Mouse (Mus musculus): ENCODE measurements at regions not wholly inside any gene's neighbourhood (a gene's known extent, or its start where the extent isn't known, plus 50 kb on each side); places are given as distances from the start of the nearest gene placed in this dataset.

GRCm38 (mm10) chr12:79942563-79943131 is 170.2 kb downstream of the Zfp36l1 start:
- no peak for DNase-seq (ENCODE audit: low spot score)

GRCm38 (mm10) chr12:79941828-79942227 is 171.0 kb downstream of the Zfp36l1 start:
- DNase-seq (ENCODE audit: low spot score): no peak

DNA sequence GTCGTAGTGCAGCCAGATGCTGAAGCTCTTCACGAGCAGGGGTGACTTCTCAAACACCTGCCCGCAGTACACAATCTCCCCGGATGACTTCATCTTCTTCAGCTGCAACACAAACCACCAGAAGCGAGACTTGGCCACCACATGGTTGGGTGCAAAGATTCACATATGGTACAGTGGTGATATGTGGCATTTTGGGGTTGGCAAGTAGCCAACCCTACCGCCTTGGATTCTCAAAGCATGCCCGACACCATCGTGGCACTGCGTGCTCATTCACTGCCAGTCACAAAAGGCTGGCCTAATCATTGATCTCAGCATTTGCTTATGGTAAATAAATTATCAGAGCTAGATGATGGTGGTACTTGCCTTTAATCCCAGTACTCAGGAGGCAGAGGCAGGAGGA is 173.4 kb downstream of the Zfp36l1 start:
- DNase-seq (ENCODE audit: low spot score): no peak

GRCm38 (mm10) chr12:79937876-79938275 is 174.9 kb downstream of the Zfp36l1 start:
- DNase-seq (ENCODE audit: low spot score): no peak

DNA sequence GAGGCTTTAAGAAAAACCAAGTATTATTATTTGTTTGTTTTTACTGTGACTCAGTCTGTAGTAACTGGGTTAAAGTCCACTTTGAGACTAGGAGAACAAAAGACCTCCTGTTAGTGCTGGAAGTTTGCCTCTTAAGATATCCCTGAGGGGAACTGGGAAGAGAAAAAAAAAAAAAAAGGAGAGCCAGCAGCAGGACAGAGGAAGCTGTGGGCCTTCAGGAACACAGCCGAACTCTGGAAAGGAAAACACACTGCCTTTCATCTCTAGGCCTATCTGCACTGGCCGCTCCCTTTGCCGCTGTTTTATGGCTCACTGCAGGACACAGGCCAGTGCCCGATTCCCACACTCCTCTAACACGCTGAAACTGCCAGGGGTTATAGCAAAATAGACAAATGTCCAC is 176.1 kb downstream of the Zfp36l1 start:
- DNase-seq (ENCODE audit: low spot score): no peak

DNA sequence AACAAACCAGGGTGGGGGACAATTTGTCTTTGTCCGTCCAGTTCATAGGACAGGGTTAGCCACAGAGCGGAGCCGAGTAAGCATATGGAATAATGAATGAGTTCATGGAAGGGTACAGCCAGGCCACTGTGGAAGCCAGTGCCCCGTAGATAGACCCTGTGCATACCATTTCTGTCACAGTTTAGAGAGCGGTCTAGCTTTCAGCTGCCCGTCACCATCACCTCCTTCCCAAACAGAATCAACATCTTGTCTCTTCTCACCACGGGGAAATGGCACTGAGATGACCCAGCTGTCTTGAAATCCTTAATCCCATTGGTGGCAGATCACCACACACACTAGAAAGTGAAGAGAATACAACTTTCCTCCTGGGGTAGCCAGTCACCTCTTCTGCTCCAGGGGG is 178.7 kb downstream of the Zfp36l1 start:
- DNase-seq (ENCODE audit: low spot score): no peak

- DNase-seq (ENCODE audit: low spot score): no peak
Observed at GRCm38 (mm10) chr12:79932905-79933304, 179.9 kb downstream of the Zfp36l1 start.

DNA sequence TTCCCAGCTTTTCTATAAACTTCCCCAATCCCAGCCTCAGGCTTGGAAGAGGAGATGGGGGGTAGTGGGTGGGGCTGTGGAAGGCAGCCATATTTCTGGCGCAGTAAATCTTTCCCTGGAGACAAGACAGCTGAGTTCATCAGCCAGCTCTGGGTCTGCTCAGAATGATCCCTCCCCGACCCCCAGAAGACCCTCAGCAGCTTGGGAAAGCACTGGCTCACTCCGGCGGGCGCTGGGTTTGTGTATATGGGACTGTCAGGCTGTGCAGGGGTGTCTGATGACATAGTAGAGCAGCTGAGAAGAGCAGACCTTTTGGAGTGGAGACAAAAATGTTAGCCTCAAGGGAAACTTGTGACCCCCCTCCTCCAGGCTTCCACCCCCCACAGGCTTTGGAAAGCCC is 181.4 kb downstream of the Zfp36l1 start:
- DNase-seq (ENCODE audit: low spot score): no peak

- no peak for DNase-seq (ENCODE audit: low spot score)
Observed at GRCm38 (mm10) chr12:79929846-79930245, 183.0 kb downstream of the Zfp36l1 start.

GRCm38 (mm10) chr12:79928739-79929380 is 184.0 kb downstream of the Zfp36l1 start:
- no peak for DNase-seq (ENCODE audit: low spot score)

DNA sequence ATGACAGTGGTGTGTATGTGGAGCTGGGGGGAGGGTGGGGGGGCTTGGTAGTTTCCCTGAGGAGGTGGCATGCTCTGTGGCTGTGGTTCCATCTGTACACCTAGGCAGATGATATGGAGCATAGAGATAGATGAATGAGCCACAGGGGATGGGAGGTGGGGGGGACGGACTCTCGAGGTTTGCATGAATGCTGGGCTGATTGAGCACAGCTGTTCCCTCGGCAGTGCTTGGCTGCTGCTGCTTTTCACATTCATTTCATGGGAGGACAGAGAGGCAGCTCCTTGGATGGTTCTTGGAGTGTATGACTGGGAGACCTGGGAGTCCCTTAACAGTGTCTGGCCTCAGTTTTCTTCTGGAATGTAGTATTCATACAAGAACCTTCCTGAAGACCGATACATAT is 184.5 kb downstream of the Zfp36l1 start:
- no peak for DNase-seq (ENCODE audit: low spot score)

- DNase-seq (ENCODE audit: low spot score): peak; percentile 67
Observed at GRCm38 (mm10) chr12:79925704-79926588, 186.9 kb downstream of the Zfp36l1 start.

DNA sequence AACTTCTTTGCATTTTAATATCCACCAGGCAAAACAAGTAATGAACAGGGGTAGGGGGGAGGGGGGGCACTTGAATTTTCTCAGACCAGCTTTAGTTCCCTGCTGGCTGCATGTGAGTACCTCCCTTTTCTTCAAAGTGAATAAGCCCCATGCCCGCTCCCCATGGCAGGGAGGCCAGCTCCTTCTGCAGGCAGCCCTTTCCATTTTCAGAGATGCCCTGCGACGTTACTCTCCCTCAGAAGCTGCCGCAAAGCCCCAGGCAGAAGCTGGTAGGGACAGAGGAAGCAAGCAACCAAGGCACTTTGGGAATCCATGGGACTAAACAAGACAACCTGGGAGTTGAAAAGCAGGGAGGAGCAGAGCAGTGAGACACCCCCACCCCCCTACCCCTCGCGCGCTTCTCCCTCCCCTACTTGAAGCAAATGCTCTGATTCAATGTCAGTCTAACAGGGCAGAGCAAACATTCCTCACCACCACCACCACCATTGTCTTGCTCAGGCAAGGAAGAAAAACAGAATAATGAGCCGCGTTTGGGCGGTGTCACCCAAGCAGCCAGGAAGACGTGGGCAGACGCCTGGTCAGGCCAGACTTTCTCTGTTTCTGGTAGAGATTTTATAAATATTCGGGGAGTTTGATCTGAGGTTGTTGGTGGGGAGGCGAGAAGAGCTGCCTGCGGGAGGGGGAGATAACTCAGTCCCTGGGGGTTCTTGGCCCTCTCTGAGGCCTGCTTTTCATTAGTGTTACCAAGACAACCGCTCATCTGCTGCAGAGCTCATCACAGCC is 187.7 kb downstream of the Zfp36l1 start:
- DNase-seq (ENCODE audit: low spot score): peak; percentile 73

DNA sequence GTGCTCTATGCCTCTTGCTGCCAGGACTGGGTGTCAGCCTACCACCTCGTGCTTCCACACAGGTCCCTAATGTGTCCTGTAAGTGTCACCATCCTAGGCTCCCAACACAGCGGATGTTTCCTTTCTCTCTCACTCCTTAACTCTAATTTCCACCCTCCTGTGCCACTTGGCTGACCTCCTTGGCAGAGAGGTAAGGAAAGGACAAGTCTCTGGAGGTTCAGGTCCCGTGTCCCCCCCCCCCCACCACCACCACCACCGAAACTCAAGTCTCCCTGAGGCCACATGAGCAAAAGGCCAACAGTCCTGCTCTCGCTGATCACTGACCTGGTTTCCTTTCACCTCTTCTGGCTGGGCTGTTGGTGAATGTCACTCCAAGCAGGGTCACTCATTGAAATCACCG is 189.0 kb downstream of the Zfp36l1 start:
- DNase-seq (ENCODE audit: low spot score): no peak

DNA sequence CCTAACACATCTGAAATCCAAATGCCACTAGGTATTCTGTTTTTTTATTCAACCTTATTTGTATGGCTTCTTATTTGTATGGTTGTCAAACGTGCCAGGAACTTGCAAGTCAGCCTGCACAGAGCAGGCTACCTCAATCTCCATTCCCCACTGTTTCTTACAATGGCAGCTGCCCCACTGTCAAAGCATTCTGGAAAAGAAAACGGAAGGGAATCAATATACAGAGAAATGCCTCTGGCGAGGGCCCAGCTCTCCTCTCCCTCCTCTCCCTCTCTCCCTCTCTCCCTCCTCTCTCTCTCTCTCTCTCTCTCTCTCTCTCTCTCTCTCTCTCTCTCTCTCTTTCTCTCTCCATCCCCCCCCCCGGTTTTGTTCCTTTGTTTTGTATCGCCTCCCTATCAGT is 191.0 kb downstream of the Zfp36l1 start:
- no peak for DNase-seq (ENCODE audit: low spot score)

DNA sequence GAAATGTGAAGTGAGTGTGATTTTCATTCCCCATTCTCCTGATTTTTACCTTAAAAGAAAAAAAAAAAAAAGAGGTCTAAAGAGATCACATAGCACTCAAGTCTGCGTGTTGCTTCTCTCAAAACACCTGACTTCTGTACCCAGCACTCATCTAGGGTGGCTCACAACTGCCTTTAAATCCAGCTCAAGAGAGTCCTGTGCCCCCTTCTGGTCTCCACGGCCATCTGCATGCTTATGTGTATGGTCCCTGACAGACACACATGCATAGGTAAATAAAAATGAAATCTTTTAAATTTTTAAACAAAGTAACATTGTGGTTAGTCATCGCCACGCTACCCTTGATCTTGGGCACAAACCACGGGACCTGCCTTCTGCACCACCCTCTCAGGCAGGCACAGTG is 193.8 kb downstream of the Zfp36l1 start:
- DNase-seq (ENCODE audit: low spot score): no peak

DNA sequence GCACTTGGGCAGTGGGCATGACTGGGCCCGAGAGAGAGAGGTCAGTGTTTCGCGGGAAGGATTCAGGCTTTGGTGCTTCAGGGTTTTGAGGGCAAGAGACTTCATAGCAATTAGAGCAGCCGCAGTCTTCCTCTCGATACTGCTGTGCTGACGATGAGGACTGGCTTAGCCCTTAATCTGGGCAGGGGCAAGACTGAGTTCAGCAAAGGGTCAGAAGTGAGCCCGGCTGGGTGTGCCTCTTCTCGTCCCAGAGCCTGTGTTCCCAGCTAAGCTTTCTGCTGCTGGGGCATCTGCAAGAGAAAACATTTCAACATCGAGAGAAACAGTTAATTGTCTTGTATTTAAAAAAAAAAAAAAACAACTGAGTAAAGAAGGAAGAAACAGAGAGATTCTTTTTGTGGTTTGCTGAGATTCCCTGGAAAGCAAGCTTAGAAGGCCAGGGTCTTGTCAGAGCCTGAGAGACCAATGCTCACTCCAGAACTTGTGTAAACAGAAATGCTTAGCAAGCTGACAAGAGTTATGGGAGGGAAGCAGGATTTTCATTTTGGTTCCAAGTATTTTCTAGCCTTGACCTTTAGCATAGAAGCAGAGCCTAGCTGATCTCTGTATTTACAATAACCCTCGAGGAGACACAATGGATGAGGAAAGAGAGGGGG is 195.1 kb downstream of the Zfp36l1 start:
- DNase-seq (ENCODE audit: low spot score): no peak

GRCm38 (mm10) chr12:79916896-79917633 is 195.7 kb downstream of the Zfp36l1 start:
- no peak for DNase-seq (ENCODE audit: low spot score)

GRCm38 (mm10) chr12:79913898-79914297 is 198.9 kb downstream of the Zfp36l1 start:
- no peak for DNase-seq (ENCODE audit: low spot score)

DNA sequence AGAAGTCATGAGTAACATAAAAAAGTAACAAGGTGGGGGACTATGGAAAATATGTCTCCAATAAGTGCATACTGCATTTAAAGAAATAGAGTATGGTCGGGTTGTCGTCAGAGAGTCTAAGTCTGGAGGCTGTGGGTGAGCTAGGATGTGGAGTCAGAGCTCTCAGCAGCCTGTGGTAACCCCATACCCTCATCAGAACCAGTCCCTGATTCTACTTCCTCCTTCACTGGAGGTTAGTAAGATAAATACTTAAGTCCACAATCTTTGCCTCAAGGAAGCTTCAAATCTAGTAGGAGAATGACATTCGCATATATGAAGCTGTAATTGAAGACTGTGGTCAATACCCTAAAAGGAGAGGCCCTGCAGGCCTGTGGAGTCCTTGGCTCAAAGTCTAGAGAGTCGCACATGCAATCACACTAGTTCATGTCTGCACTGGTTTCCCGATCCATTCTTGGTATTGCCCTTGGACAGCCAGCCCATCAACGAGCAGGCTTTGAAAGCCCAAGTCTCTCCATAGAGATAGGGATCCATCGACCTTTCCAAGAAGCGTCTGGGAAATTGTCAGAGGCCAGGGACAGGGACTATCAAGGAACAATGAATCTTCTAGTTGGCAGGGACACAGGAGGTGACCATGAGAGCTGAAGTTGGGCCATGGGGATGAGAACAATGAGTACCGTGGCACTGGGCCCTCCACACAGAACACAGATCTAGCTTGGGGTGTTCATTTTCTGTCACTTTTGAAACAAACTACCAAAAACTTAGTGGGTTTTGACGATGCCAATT is 200.3 kb downstream of the Zfp36l1 start:
- DNase-seq (ENCODE audit: low spot score): no peak

Measured in layer of hippocampus, adult 11-12 months (tissue).